Mouse (Mus musculus) thymus, adult 2 months (tissue): ENCODE measurements around the gene Got1.

ENCODE experiments used
- CTCF ChIP-seq: fragments of 200-500 bp; IDR thresholded peaks from 2 replicates; pipeline ENCODE4 v1.5.1; 2012; ENCODE audit warnings: mild to moderate bottlenecking, control low read depth, low read length, moderate library complexity, borderline replicate concordance; ENCODE audit not compliant: control insufficient read depth, poor library complexity, insufficient read depth; ENCODE audit errors: extremely low read depth
- POLR2A ChIP-seq: fragments of 200-500 bp; IDR thresholded peaks from 2 replicates; pipeline ENCODE4 v1.6.1; 2012; ENCODE audit warnings: mild to moderate bottlenecking, low read length, control low read depth, moderate library complexity; ENCODE audit not compliant: control insufficient read depth, poor library complexity, insufficient read depth; ENCODE audit errors: extremely low read depth

DNA sequence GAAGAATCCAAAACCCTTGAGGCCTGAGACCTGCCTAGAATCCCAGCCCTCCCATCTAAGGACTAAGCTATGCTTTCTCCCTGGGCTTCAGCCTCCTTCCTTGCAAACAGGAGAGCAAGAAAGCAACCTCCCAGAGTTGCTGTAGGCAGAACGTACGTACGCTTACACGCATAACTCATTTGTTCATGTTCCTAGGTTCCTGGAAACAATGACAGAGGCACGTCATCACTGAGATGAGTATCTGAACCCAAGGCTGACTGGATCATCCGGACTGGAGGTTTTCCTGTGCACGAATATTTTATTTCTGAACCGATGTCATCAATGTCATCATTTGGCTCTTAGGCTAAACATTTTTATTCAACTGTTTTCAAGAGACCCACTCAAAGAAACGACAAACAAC, 2.4 kb downstream of the Got1 start:
- TF ChIP-seq CTCF (no peak), POLR2A (no peak)
